Mouse (Mus musculus) heart, embryonic 13.5 days (tissue): ENCODE results near the gene Ttc28. TPM values are rescaled to one million over a fixed set of nuclear protein-coding genes. Genes with fewer than 3 reads are reported as not detected.

ENCODE experiments used
- ATAC-seq: fragments of 200-750 bp; cut with Nextera tagmentation; 2 replicates; pipeline ENCODE4 v1.8.0; 2017; ENCODE audit warnings: moderate TSS enrichment; ENCODE audit not compliant: insufficient number of reproducible peaks, low FRiP score, low TSS enrichment; ENCODE audit errors: extremely low read depth
- H3K27ac ChIP-seq: fragments of 300-500 bp; sonication (generic); replicated peaks from 2 replicates; pipeline ENCODE4 v1.5.1; 2015; ENCODE audit warnings: moderate library complexity, mild to moderate bottlenecking, inconsistent platforms
- H3K27me3 ChIP-seq: fragments of 300-500 bp; sonication (generic); replicated peaks from 2 replicates; pipeline ENCODE4 v1.6.1; 2015; ENCODE audit warnings: mild to moderate bottlenecking, inconsistent platforms
- H3K36me3 ChIP-seq: fragments of 300-500 bp; sonication (generic); 2 replicates; pipeline ENCODE4 v1.6.1; 2015; ENCODE audit warnings: mild to moderate bottlenecking, inconsistent platforms
- H3K4me1 ChIP-seq: fragments of 300-500 bp; sonication (generic); 2 replicates; pipeline ENCODE4 v1.6.1; 2015; ENCODE audit warnings: inconsistent platforms
- H3K4me2 ChIP-seq: fragments of 300-500 bp; sonication (generic); 2 replicates; pipeline ENCODE4 v1.6.1; 2015; ENCODE audit warnings: inconsistent platforms, mild to moderate bottlenecking, moderate library complexity
- H3K4me3 ChIP-seq: fragments of 300-500 bp; sonication (generic); 2 replicates; pipeline ENCODE4 v1.5.1; 2015; ENCODE audit warnings: moderate library complexity, mild to moderate bottlenecking, inconsistent platforms
- H3K9ac ChIP-seq: fragments of 300-500 bp; sonication (generic); 2 replicates; pipeline ENCODE4 v1.6.1; 2015; ENCODE audit warnings: inconsistent platforms, mild to moderate bottlenecking, moderate library complexity
- H3K9me3 ChIP-seq: fragments of 300-500 bp; sonication (generic); 2 replicates; pipeline ENCODE4 v1.6.1; 2016; ENCODE audit warnings: inconsistent platforms
- WGBS: fragments of 180-500 bp; shearing (Covaris S2); methylation state at CpG from one replicate; pipeline ENCODE4 v1.1.7; 2015; ENCODE audit warnings: mixed read lengths; 5-methylcytosine and 5-hydroxymethylcytosine counted together
- polyA plus RNA-seq: library from polyadenylated mRNA; unstranded; fragments of >200 nt; fragmentation: Nextera tagmentation; extraction: Ambion mirVana; gene quantifications from 2 replicates; pipeline ENCODE4 v1.2.1, GENCODE M21; 2015

The Ttc28 gene
- polyA plus RNA-seq, 1 experiment from 2014 or later: 7.6 TPM

GRCm38 (mm10) chr5:110984136-110984681 lies 104.6 kb downstream of the Ttc28 start:
- no peak overlapping the region for H3K4me2 ChIP-seq
- H3K4me1 ChIP-seq: peaks cover 37% of the 10 kb centered on the region
- 67% methylated on average over 6 of the region's 6 CpGs for WGBS
- H3K27ac ChIP-seq: no peak overlapping the region
- H3K9me3 ChIP-seq: no peaks in the 10 kb centered on the region
- no peak overlapping the region for H3K4me3 ChIP-seq
- no peak overlapping the region for H3K9ac ChIP-seq
- peaks cover 14% of the 10 kb centered on the region; the same call in 1 of the 2 replicates for H3K27me3 ChIP-seq
- peaks cover 4% of the 10 kb centered on the region for H3K36me3 ChIP-seq
- ATAC-seq: no peak

GRCm38 (mm10) chr5:110996835-110997539 lies 117.4 kb downstream of the Ttc28 start:
- peaks cover 19% of the 10 kb centered on the region for H3K4me1 ChIP-seq
- no peak overlapping the region for H3K9ac ChIP-seq
- H3K36me3 ChIP-seq: no peaks in the 10 kb centered on the region
- no peak overlapping the region for H3K4me2 ChIP-seq
- 82% methylated on average over 13 of the region's 13 CpGs for WGBS
- H3K27ac ChIP-seq: no peak overlapping the region
- H3K4me3 ChIP-seq: no peak overlapping the region
- H3K27me3 ChIP-seq: no peaks in the 10 kb centered on the region
- ATAC-seq: no peak
- no peaks in the 10 kb centered on the region for H3K9me3 ChIP-seq

DNA sequence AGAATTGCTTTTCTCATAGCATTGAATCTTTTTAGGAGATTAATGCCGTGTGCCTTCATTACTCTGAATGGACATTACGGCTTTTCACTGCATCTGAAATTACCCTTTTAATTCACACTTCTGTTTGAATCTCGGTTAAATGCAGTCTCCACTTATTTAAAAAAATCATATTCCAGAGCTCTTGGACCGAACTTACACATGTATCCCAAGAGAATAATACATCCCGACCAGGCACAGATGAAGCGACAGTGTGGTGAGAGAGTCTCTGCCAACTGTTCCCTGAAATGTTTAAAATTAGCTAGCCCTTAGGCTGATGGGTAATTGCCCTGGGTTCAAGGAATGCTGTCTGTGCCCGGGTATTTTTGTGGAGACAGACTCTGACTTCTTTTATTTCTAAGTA lies 118.1 kb downstream of the Ttc28 start:
- no peak overlapping the region for H3K4me2 ChIP-seq
- no peak overlapping the region for H3K4me3 ChIP-seq
- ATAC-seq: no peak
- no peak overlapping the region for H3K9ac ChIP-seq
- peaks cover 19% of the 10 kb centered on the region for H3K4me1 ChIP-seq
- H3K36me3 ChIP-seq: no peaks in the 10 kb centered on the region
- 69% methylated on average over 7 of the region's 7 CpGs for WGBS
- no peaks in the 10 kb centered on the region for H3K9me3 ChIP-seq
- no peak overlapping the region for H3K27ac ChIP-seq
- no peaks in the 10 kb centered on the region for H3K27me3 ChIP-seq

DNA sequence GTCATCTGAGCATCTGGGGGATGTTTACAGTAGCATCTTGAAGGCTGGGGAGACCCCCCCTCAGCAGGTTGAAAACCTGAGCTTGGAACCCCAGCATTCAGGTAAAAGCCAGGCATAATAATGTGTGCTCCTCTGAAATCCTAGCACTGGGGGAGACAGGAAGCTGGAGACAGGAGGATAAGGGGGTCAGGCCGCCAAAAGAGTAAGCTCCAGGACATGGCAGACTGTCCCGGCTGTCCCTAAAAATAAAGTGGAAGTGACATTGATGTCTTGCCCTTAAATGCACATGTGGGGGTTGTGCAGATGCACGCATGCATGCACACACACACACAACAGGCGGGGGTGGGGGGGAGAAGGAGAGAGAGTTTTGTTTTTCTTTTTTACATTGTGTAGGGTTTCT lies 118.7 kb downstream of the Ttc28 start:
- Histone ChIP-seq H3K27me3 (no peaks in the 10 kb centered on the region), H3K9me3 (no peaks in the 10 kb centered on the region), H3K4me1 (peaks cover 24% of the 10 kb centered on the region), H3K9ac (no peak overlapping the region), H3K27ac (no peak overlapping the region), H3K36me3 (no peaks in the 10 kb centered on the region), H3K4me3 (no peak overlapping the region), H3K4me2 (peak overlapping the region; percentile 3; the same call in 1 of the 2 replicates)
- 37% methylated on average over 4 of the region's 4 CpGs for WGBS
- no peak for ATAC-seq

GRCm38 (mm10) chr5:111000953-111001352 lies 121.3 kb downstream of the Ttc28 start:
- ATAC-seq: no peak

DNA sequence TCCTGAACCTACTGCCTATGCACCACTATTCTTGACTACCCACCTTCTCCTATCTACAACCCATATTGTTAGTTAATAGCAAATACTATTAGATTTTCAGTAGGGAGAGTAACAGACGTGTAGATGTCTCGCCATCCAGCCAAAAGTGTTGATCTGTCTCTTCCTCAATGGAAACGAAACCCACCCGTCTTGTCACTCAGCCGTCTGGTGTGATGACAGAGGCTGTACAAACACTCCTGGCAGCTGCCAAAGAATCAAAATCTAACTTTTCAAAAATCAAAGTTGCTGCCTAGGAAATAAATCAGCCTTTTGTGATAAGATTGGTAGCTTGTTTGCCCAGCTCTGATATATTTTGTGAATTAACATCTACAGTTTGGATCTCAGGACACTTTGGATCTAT lies 123.6 kb downstream of the Ttc28 start:
- WGBS: 56% methylated on average over 5 of the region's 5 CpGs
- Histone ChIP-seq H3K27ac (no peak overlapping the region), H3K9ac (no peak overlapping the region), H3K9me3 (no peaks in the 10 kb centered on the region; the same call in 1 of the 2 replicates), H3K4me2 (no peak overlapping the region), H3K4me3 (no peak overlapping the region), H3K4me1 (peaks cover 53% of the 10 kb centered on the region), H3K36me3 (peaks cover 2% of the 10 kb centered on the region; the same call in 1 of the 2 replicates), H3K27me3 (no peaks in the 10 kb centered on the region)
- no peak for ATAC-seq

More at GRCm38 (mm10) chr5:111000953-111001352, 121.3 kb downstream of the Ttc28 start:
- Histone ChIP-seq H3K9me3 (no peaks in the 10 kb centered on the region; the same call in 1 of the 2 replicates), H3K9ac (no peak overlapping the region), H3K4me3 (no peak overlapping the region), H3K27me3 (no peaks in the 10 kb centered on the region), H3K4me2 (no peak overlapping the region), H3K36me3 (peaks cover 2% of the 10 kb centered on the region; the same call in 1 of the 2 replicates), H3K4me1 (peaks cover 39% of the 10 kb centered on the region), H3K27ac (no peak overlapping the region)
- 77% methylated on average over 5 of the region's 5 CpGs for WGBS

DNA sequence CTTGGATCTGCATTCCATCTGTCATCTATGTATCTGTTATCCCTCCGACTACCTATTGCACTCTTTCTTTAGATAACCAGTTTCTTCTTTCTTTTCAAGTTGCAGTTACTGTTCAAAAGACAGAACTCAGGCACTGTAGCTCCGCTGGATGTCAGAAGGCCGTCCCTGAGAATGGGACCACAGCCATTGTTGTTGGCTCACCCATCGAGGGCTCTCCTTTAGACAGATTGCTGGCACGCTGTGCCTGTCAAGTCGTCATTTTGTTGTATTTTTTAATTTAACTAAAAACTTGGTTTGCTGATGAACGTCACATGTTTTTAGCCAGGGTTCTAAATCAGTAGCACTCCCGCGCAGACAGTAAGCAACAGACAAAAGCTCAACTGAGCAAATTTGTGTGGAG lies 124.1 kb downstream of the Ttc28 start:
- Histone ChIP-seq H3K9ac (no peak overlapping the region), H3K27ac (no peak overlapping the region), H3K4me3 (no peak overlapping the region), H3K36me3 (peaks cover 2% of the 10 kb centered on the region; the same call in 1 of the 2 replicates), H3K4me1 (peaks cover 50% of the 10 kb centered on the region), H3K27me3 (no peaks in the 10 kb centered on the region), H3K9me3 (no peaks in the 10 kb centered on the region; the same call in 1 of the 2 replicates), H3K4me2 (no peak overlapping the region)
- no peak for ATAC-seq
- 79% methylated on average over 9 of the region's 9 CpGs for WGBS

GRCm38 (mm10) chr5:111006272-111007135 lies 126.9 kb downstream of the Ttc28 start:
- H3K27ac ChIP-seq: peak overlapping the region; percentile 70
- H3K4me3 ChIP-seq: no peak overlapping the region
- peak overlapping the region; percentile 38 for H3K4me2 ChIP-seq
- H3K9me3 ChIP-seq: peaks cover 4% of the 10 kb centered on the region; the same call in 1 of the 2 replicates
- H3K36me3 ChIP-seq: peaks cover 8% of the 10 kb centered on the region; the same call in 1 of the 2 replicates
- 48% methylated on average over 14 of the region's 14 CpGs for WGBS
- H3K27me3 ChIP-seq: no peaks in the 10 kb centered on the region
- no peak for ATAC-seq
- H3K4me1 ChIP-seq: peaks cover 59% of the 10 kb centered on the region
- H3K9ac ChIP-seq: peak overlapping the region; percentile 58

DNA sequence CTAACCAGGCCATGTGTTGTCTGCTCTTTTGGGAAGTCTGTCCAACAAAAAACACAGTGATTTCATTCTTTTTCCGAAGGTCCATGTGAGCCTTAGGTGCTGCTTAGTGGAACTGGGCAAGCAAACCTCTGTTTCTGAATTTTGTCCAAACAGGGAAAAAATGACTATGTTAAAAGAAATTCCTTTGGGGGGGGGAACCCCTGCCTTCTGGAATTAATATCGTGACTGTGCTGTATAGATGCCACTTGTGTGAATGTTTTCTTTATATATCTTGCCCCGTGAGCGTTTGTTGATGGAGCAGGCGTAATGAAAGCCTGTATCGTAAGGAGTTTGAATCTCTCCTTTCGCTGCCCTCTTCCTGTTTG lies 127.5 kb downstream of the Ttc28 start:
- peak overlapping the region; percentile 58 for H3K9ac ChIP-seq
- H3K4me1 ChIP-seq: peaks cover 65% of the 10 kb centered on the region
- WGBS: 58% methylated on average over 7 of the region's 7 CpGs
- peaks cover 8% of the 10 kb centered on the region; the same call in 1 of the 2 replicates for H3K36me3 ChIP-seq
- H3K4me3 ChIP-seq: no peak overlapping the region
- H3K4me2 ChIP-seq: 0 out of 2 replicates have a peak overlapping the region, but pooled peaks have one; percentile 38
- no peak for ATAC-seq
- H3K27me3 ChIP-seq: no peaks in the 10 kb centered on the region
- peak overlapping the region; percentile 70 for H3K27ac ChIP-seq
- peaks cover 4% of the 10 kb centered on the region; the same call in 1 of the 2 replicates for H3K9me3 ChIP-seq

DNA sequence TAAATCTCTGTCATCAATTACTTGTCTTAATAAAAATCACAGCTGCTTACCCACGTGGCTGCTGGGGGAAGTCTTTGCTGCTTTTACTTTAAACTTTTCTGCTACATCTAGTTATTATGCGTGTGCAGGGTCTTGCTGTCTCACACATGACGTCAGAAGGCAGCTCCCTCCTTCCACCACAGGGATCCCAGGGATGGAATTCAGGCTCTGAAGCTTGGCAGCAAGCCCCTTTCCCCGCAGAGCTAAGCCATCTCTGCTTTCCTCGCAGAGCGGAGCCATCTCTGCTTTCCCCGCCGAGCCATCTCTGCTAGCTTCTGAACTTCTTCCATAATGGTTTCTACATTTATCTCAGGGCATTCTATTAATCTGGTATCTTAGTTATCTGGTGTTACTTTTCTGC lies 128.3 kb downstream of the Ttc28 start:
- Histone ChIP-seq H3K36me3 (peaks cover 8% of the 10 kb centered on the region; the same call in 1 of the 2 replicates), H3K4me1 (peaks cover 64% of the 10 kb centered on the region), H3K4me2 (no peak overlapping the region), H3K27me3 (no peaks in the 10 kb centered on the region), H3K9me3 (peaks cover 4% of the 10 kb centered on the region; the same call in 1 of the 2 replicates), H3K27ac (no peak overlapping the region), H3K4me3 (no peak overlapping the region), H3K9ac (no peak overlapping the region)
- 68% methylated on average over 8 of the region's 8 CpGs for WGBS
- no peak for ATAC-seq

GRCm38 (mm10) chr5:111008431-111008830 lies 128.8 kb downstream of the Ttc28 start:
- H3K36me3 ChIP-seq: peaks cover 8% of the 10 kb centered on the region; the same call in 1 of the 2 replicates
- H3K4me1 ChIP-seq: peaks cover 59% of the 10 kb centered on the region
- no peak for ATAC-seq
- no peak overlapping the region for H3K27ac ChIP-seq
- H3K9ac ChIP-seq: no peak overlapping the region
- H3K9me3 ChIP-seq: peaks cover 4% of the 10 kb centered on the region; the same call in 1 of the 2 replicates
- H3K4me3 ChIP-seq: no peak overlapping the region
- no peaks in the 10 kb centered on the region for H3K27me3 ChIP-seq
- WGBS: 83% methylated on average over 6 of the region's 6 CpGs
- no peak overlapping the region for H3K4me2 ChIP-seq
